Comparison of ENCODE assay signal across 23 mouse cellular contexts in the genomic region with DNA sequence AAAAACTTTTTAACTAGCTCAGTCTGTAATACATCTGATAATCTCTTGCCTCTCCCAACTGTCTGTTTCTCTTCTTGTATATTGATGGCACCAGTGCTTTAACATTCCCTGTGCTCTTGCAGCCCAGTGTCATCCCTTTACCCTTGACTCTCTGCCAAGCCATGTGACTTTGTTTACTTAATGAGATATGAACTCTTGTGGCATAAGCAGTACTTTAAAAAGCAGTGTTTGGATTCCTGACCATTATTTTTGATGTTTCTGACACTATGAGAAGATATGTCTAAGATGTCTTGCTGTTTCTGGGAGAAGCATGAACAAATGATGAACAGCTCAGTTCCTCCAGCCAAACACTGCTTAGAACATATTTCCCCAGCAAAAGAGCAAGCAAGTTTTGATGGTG.
DNase-seq lines count a peak whose midpoint lies in the region; ATAC-seq and TF ChIP-seq lines count a peak whose summit lies in the region.
"Had no signal": no experiment of that assay in that cellular context is flagged by ENCODE, and none has a peak within 500 bp of the region (broad histone marks: within the 10 kb centered on the region; RNA-seq: fewer than 3 reads in every experiment).

No protein-coding gene starts in this region.

- ATAC-seq in stomach, postnatal 0 days (ENCODE audit: low FRiP score, low TSS enrichment) = no peak
- ATAC-seq: forebrain, embryonic 13.5 days; forebrain, embryonic 16.5 days; intestine, postnatal 0 days had no signal

- no peak for TF ChIP-seq EP300 in stomach, postnatal 0 days (optimal IDR thresholded peaks at IDR 0.05)

- no peaks in the 10 kb centered on the region for H3K4me1 ChIP-seq in stomach, postnatal 0 days (replicated peaks; ENCODE audit: control insufficient read depth, insufficient read depth)
- H3K4me1 ChIP-seq: forebrain, embryonic 10.5 days; forebrain, embryonic 13.5 days; hindbrain, embryonic 12.5 days; hindbrain, embryonic 15.5 days had no signal

- H3K9me3 ChIP-seq in stomach, postnatal 0 days (ENCODE audit: control insufficient read depth, low read length) = no peaks in the 10 kb centered on the region
- H3K9me3 ChIP-seq: forebrain, embryonic 10.5 days; forebrain, embryonic 13.5 days; hindbrain, embryonic 12.5 days; hindbrain, embryonic 15.5 days had no signal

- peak; percentile 22 for DNase-seq in adrenal gland, adult 2 months
- no peak for DNase-seq in adrenal gland, postnatal 25 days
- DNase-seq in cerebellum, postnatal 10 days = peak; percentile 11 to 15
- DNase-seq in cerebellum, adult 9-11 months = no peak
- DNase-seq in 3T3-L1 (ENCODE audit: low read depth, low spot score) = peak; percentile 1
- DNase-seq in adrenal gland, postnatal 14 days = peak; percentile 17
- no peak for DNase-seq in kidney, postnatal 4 days
- DNase-seq in stomach, postnatal 0 days (ENCODE audit: low spot score) = no peak
- DNase-seq: B cell, adult 2 months; cerebellum, adult 11 months; cerebellum, adult 2 months; gastrocnemius, postnatal 10 days; gastrocnemius, postnatal 36 days; heart, adult 2 months had no signal

- no peak overlapping the region for H3K4me2 ChIP-seq in stomach, postnatal 0 days (replicated peaks; ENCODE audit: low read depth)
- H3K4me2 ChIP-seq: forebrain, embryonic 13.5 days; heart, embryonic 11.5 days; hindbrain, embryonic 12.5 days; hindbrain, embryonic 15.5 days had no signal

- H3K36me3 ChIP-seq in stomach, postnatal 0 days (ENCODE audit: control insufficient read depth, insufficient read depth, low read length) = no peaks in the 10 kb centered on the region
- H3K36me3 ChIP-seq: forebrain, embryonic 10.5 days; G1E; hindbrain, embryonic 12.5 days; hindbrain, embryonic 15.5 days had no signal

- no peak overlapping the region for H3K4me3 ChIP-seq in stomach, postnatal 0 days (ENCODE audit: low read depth, low read length)
- H3K4me3 ChIP-seq: forebrain, embryonic 10.5 days; forebrain, embryonic 13.5 days; heart, adult 2 months; hindbrain, embryonic 12.5 days; hindbrain, embryonic 15.5 days had no signal

- no peak for TF ChIP-seq CTCF in stomach, postnatal 0 days (IDR thresholded peaks at IDR 0.05; ENCODE audit: low read depth)

- H3K9ac ChIP-seq in stomach, postnatal 0 days (ENCODE audit: low read length) = no peak overlapping the region
- H3K9ac ChIP-seq: forebrain, embryonic 13.5 days; hindbrain, embryonic 12.5 days; hindbrain, embryonic 15.5 days had no signal

- no peaks in the 10 kb centered on the region for H3K27me3 ChIP-seq in stomach, postnatal 0 days (ENCODE audit: control insufficient read depth, insufficient read depth, low read length)
- H3K27me3 ChIP-seq: CH12.LX; forebrain, embryonic 13.5 days; hindbrain, embryonic 12.5 days; hindbrain, embryonic 15.5 days had no signal

- H3K27ac ChIP-seq in stomach, postnatal 0 days (replicated peaks) = no peak overlapping the region
- H3K27ac ChIP-seq: forebrain, embryonic 10.5 days; forebrain, embryonic 13.5 days; heart, adult 2 months; hindbrain, embryonic 12.5 days; hindbrain, embryonic 15.5 days had no signal

Comparison
In these comparisons a context has a peak if more than half of its experiments do, and no peak if none do; other contexts are left out.
1. DNase-seq: peak in adrenal gland, adult 2 months (single experiment), cerebellum, postnatal 10 days (2 of 2), 3T3-L1 (single experiment) and adrenal gland, postnatal 14 days (single experiment); none in adrenal gland, postnatal 25 days (single experiment), cerebellum, adult 9-11 months (single experiment), kidney, postnatal 4 days (0 of 2) and stomach, postnatal 0 days (single experiment).